Mouse (Mus musculus): ENCODE results near the gene Samd8. TPM values are rescaled to one million over a fixed set of nuclear protein-coding genes. Genes with fewer than 3 reads are reported as not detected.

Gene Samd8
- total and polyA plus RNA-seq, 2 experiments = 12.7 to 27.1 TPM

- Histone ChIP-seq H3K27ac (replicated peaks; ENCODE audit: insufficient read depth, low read depth, low read length) (no peak overlapping the region), H3K79me2 (ENCODE audit: control insufficient read depth, insufficient read depth, low read length) (no peaks in the 10 kb centered on the region), H3K4me1 (ENCODE audit: control insufficient read depth, insufficient read depth, low read length) (peaks cover 2% of the 10 kb centered on the region; the same call in 1 of the 2 replicates), H3K36me3 (ENCODE audit: control insufficient read depth, insufficient read depth, low read length) (no peaks in the 10 kb centered on the region), H3K27me3 (ENCODE audit: control insufficient read depth, insufficient read depth, low read length) (no peaks in the 10 kb centered on the region), H3K9ac (ENCODE audit: low read depth, low read length) (no peak overlapping the region), H3K4me3 (ENCODE audit: insufficient read depth, low read depth, low read length) (no peak overlapping the region)
- 80% methylated on average over 10 of the region's 10 CpGs for WGBS
- no peak for DNase-seq (ENCODE audit: extremely low read depth, low read depth, low spot score)
- TF ChIP-seq CTCF (IDR thresholded peaks at IDR 0.05; ENCODE audit: low read depth, low read length) = no peak
- no peak for TF ChIP-seq POLR2A (IDR thresholded peaks at IDR 0.05; ENCODE audit: extremely low read depth, insufficient read depth, low read length)
Measured at GRCm38 (mm10) chr14:21811744-21812393, 61.5 kb downstream of the Samd8 start.

GRCm38 (mm10) chr14:21812590-21813162 is 62.3 kb downstream of the Samd8 start:
- H3K9ac ChIP-seq (ENCODE audit: low read depth, low read length) = no peak overlapping the region

GRCm38 (mm10) chr14:21813216-21813615 is 62.9 kb downstream of the Samd8 start:
- Histone ChIP-seq H3K36me3 (ENCODE audit: control insufficient read depth, insufficient read depth, low read length) (no peaks in the 10 kb centered on the region), H3K4me1 (ENCODE audit: control insufficient read depth, insufficient read depth, low read length) (no peaks in the 10 kb centered on the region), H3K9ac (ENCODE audit: low read depth, low read length) (no peak overlapping the region), H3K27me3 (ENCODE audit: control insufficient read depth, insufficient read depth, low read length) (no peaks in the 10 kb centered on the region), H3K4me3 (ENCODE audit: insufficient read depth, low read depth, low read length) (no peak overlapping the region), H3K79me2 (ENCODE audit: control insufficient read depth, insufficient read depth, low read length) (no peaks in the 10 kb centered on the region), H3K27ac (replicated peaks; ENCODE audit: insufficient read depth, low read depth, low read length) (no peak overlapping the region)
- DNase-seq (ENCODE audit: extremely low read depth, low read depth, low spot score) = no peak
- TF ChIP-seq CTCF (IDR thresholded peaks at IDR 0.05; ENCODE audit: low read depth, low read length) (no peak), POLR2A (IDR thresholded peaks at IDR 0.05; ENCODE audit: extremely low read depth, insufficient read depth, low read length) (no peak)
- WGBS = 47% methylated on average over 4 of the region's 4 CpGs

More at GRCm38 (mm10) chr14:21812590-21813162, 62.3 kb downstream of the Samd8 start:
- Histone ChIP-seq H3K27me3 (ENCODE audit: control insufficient read depth, insufficient read depth, low read length) (no peaks in the 10 kb centered on the region), H3K27ac (replicated peaks; ENCODE audit: insufficient read depth, low read depth, low read length) (no peak overlapping the region), H3K79me2 (ENCODE audit: control insufficient read depth, insufficient read depth, low read length) (no peaks in the 10 kb centered on the region), H3K4me3 (ENCODE audit: insufficient read depth, low read depth, low read length) (no peak overlapping the region), H3K4me1 (ENCODE audit: control insufficient read depth, insufficient read depth, low read length) (peaks cover 2% of the 10 kb centered on the region; the same call in 1 of the 2 replicates), H3K36me3 (ENCODE audit: control insufficient read depth, insufficient read depth, low read length) (no peaks in the 10 kb centered on the region)
- 20% methylated on average over 14 of the region's 14 CpGs for WGBS
- TF ChIP-seq CTCF (IDR thresholded peaks at IDR 0.05; ENCODE audit: low read depth, low read length) (peak; percentile 63), POLR2A (IDR thresholded peaks at IDR 0.05; ENCODE audit: extremely low read depth, insufficient read depth, low read length) (no peak)
- peak; percentile 59 for DNase-seq (ENCODE audit: extremely low read depth, low read depth, low spot score)

- H3K27me3 ChIP-seq (ENCODE audit: control insufficient read depth, insufficient read depth, low read length) = no peaks in the 10 kb centered on the region
- no peaks in the 10 kb centered on the region for H3K79me2 ChIP-seq (ENCODE audit: control insufficient read depth, insufficient read depth, low read length)
- no peak for DNase-seq (ENCODE audit: extremely low read depth, low read depth, low spot score)
- H3K27ac ChIP-seq (replicated peaks; ENCODE audit: insufficient read depth, low read depth, low read length) = no peak overlapping the region
- TF ChIP-seq POLR2A (IDR thresholded peaks at IDR 0.05; ENCODE audit: extremely low read depth, insufficient read depth, low read length) (no peak), CTCF (IDR thresholded peaks at IDR 0.05; ENCODE audit: low read depth, low read length) (no peak)
- no peaks in the 10 kb centered on the region for H3K4me1 ChIP-seq (ENCODE audit: control insufficient read depth, insufficient read depth, low read length)
- no peaks in the 10 kb centered on the region for H3K36me3 ChIP-seq (ENCODE audit: control insufficient read depth, insufficient read depth, low read length)
- no peak overlapping the region for H3K9ac ChIP-seq (ENCODE audit: low read depth, low read length)
- WGBS = 90% methylated on average over 3 of the region's 3 CpGs
- no peak overlapping the region for H3K4me3 ChIP-seq (ENCODE audit: insufficient read depth, low read depth, low read length)
Measured at GRCm38 (mm10) chr14:21813847-21814246, 63.5 kb downstream of the Samd8 start.

GRCm38 (mm10) chr14:21814606-21815005 is 64.3 kb downstream of the Samd8 start:
- Histone ChIP-seq H3K27me3 (ENCODE audit: control insufficient read depth, insufficient read depth, low read length) (no peaks in the 10 kb centered on the region), H3K79me2 (ENCODE audit: control insufficient read depth, insufficient read depth, low read length) (no peaks in the 10 kb centered on the region), H3K4me1 (ENCODE audit: control insufficient read depth, insufficient read depth, low read length) (no peaks in the 10 kb centered on the region), H3K27ac (replicated peaks; ENCODE audit: insufficient read depth, low read depth, low read length) (no peak overlapping the region), H3K36me3 (ENCODE audit: control insufficient read depth, insufficient read depth, low read length) (no peaks in the 10 kb centered on the region), H3K4me3 (ENCODE audit: insufficient read depth, low read depth, low read length) (no peak overlapping the region), H3K9ac (ENCODE audit: low read depth, low read length) (no peak overlapping the region)
- no peak for TF ChIP-seq POLR2A (IDR thresholded peaks at IDR 0.05; ENCODE audit: extremely low read depth, insufficient read depth, low read length)
- TF ChIP-seq CTCF (IDR thresholded peaks at IDR 0.05; ENCODE audit: low read depth, low read length) = no peak
- 94% methylated on average over 4 of the region's 4 CpGs for whole genome bisulfite sequencing
- DNase-seq (ENCODE audit: extremely low read depth, low read depth, low spot score) = no peak

- Histone ChIP-seq H3K27ac (replicated peaks; ENCODE audit: insufficient read depth, low read depth, low read length) (no peak overlapping the region), H3K36me3 (ENCODE audit: control insufficient read depth, insufficient read depth, low read length) (no peaks in the 10 kb centered on the region), H3K4me1 (ENCODE audit: control insufficient read depth, insufficient read depth, low read length) (no peaks in the 10 kb centered on the region), H3K9ac (ENCODE audit: low read depth, low read length) (no peak overlapping the region), H3K4me3 (ENCODE audit: insufficient read depth, low read depth, low read length) (no peak overlapping the region), H3K79me2 (ENCODE audit: control insufficient read depth, insufficient read depth, low read length) (no peaks in the 10 kb centered on the region), H3K27me3 (ENCODE audit: control insufficient read depth, insufficient read depth, low read length) (no peaks in the 10 kb centered on the region)
- WGBS = 76% methylated on average over 3 of the region's 3 CpGs
- TF ChIP-seq POLR2A (IDR thresholded peaks at IDR 0.05; ENCODE audit: extremely low read depth, insufficient read depth, low read length) (no peak), CTCF (IDR thresholded peaks at IDR 0.05; ENCODE audit: low read depth, low read length) (no peak)
- no peak for DNase-seq (ENCODE audit: extremely low read depth, low read depth, low spot score)
Measured at GRCm38 (mm10) chr14:21816255-21816654, 65.9 kb downstream of the Samd8 start.
